Mouse (Mus musculus): ENCODE measurements around the gene Btbd9.

Btbd9 gene

DNA sequence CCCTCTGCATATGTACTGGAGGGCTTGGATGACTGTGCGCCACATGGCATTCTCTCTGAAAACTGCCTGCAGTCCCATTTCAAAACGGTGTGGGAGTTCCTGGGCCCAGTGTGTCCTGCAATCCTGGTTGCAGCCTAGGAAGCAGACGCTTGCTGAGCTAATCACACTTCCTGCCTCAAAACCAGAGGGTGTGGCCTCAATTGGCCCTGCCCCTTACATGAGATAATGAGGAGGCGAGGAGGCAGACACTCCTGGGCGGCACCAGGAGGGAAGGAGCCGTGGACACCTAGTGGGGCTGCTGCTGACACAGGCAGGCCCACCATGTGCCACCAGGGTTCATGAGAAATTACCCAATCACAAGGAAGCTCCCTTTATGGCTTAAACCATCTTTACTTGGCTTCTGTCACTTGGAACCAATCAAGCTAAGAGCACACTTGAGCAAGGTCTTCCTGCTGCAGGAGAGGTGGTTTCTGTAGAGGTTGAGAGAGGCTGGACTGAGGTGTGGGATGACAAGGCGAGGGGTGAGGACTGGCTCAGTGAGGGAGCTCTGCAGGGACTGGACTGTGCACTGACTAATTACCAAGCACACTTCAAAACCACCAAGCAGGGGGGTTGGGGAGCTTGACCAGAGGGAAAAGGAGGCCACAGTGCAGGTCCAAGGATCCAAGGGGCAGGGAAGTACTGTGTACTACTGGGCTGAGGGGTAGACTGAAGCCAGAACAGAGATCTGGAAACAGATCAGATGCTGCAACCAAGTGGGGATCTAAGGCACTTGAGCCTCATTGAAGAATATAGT lies 295.8 kb downstream of the Btbd9 start:
- peak; percentile 49 for DNase-seq (ENCODE audit: low read depth, low spot score)

DNA sequence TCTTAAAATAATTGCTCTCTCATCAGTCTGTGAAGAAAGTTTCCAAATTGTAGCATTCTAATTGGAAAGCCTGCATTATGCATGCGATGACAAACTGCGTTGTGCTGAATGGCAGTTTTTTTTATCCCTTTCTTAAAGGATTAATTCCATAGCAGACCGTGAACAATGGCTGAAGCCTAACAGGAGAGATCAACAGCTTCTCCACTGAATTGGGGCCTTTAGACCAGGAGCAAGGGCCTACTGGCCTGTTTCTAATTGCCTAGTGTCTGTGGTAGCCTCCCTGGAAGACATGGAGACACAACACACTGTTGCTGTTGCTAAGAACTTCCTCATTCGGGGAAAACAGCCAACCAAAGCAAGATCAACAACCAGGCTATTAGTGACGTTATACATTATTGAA lies 296.6 kb downstream of the Btbd9 start:
- DNase-seq (ENCODE audit: low read depth, low spot score): no peak

DNA sequence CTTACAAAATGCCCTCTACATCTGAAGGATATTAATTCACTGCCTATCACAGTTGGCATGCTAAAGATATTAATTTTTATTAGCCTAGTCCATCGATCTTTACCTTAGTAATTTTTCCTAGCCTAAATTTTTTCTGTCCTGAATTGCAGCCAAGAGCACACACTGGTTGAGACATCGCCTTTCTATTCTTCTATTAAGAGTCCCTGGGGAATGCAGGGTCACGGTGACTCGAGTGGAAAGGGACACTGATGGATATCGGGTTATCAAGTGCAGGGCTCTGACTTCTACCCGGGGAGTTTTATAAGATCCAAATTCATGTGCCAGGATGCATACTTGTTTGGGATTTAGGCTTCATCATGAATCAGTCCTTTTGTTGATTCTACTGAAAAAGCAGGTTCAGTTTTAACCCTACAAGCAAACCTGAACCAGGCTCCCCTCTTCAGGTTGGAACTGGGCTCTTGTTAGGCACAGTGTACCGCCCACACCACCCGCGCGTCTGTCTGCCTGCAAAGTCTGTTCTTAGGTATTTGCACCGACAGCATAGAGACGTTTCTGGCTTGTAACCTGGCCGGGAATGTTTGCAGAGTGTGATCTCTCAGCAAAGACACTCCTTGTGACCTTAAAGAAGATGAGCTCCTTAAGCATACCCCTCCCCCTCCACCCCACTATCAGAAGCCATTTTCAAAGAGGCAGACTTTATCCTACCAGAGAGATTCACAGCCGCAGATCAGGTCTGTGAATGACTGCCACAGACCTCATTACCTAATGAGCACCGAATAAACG lies 297.5 kb downstream of the Btbd9 start:
- peak; percentile 33 for DNase-seq (ENCODE audit: low read depth, low spot score)

DNA sequence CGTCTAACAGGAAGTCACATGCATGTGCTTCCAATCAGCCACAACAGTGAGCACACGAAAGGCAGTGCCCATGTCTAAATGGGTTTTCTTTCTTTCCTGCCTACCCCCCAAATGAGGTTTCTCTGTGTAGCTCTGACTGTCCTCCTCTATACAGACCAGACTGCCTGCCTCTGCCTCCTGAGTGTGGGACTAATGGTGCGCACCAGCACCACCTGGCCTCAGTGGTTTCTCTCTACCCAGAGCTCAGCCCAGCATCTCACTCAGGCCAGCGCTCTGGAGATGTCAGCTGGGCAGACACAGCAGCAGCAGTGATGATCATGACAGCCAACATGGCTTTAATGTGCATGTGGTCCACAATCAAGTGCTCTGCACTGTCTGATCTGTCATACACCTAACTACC lies 299.8 kb downstream of the Btbd9 start:
- no peak for DNase-seq (ENCODE audit: low read depth, low spot score)

DNA sequence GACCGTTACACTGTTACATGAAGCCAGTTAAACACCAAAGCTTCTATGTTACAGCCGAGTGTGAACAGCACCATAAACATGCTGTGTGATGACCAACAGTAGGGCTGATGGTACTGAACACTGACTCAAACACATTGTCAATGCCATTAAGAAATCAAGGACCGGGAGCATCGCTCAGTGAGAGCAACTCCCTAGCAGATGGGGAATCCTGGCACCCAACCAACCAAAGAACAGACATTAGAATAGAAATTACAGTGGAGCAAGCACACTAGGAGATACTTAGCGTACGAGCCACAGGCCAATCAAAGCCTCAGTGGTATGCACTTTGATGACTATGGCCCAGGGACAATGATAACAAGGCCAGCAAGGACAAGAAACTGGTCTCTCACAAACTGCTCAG lies 303.5 kb downstream of the Btbd9 start:
- DNase-seq (ENCODE audit: low read depth, low spot score): no peak

DNA sequence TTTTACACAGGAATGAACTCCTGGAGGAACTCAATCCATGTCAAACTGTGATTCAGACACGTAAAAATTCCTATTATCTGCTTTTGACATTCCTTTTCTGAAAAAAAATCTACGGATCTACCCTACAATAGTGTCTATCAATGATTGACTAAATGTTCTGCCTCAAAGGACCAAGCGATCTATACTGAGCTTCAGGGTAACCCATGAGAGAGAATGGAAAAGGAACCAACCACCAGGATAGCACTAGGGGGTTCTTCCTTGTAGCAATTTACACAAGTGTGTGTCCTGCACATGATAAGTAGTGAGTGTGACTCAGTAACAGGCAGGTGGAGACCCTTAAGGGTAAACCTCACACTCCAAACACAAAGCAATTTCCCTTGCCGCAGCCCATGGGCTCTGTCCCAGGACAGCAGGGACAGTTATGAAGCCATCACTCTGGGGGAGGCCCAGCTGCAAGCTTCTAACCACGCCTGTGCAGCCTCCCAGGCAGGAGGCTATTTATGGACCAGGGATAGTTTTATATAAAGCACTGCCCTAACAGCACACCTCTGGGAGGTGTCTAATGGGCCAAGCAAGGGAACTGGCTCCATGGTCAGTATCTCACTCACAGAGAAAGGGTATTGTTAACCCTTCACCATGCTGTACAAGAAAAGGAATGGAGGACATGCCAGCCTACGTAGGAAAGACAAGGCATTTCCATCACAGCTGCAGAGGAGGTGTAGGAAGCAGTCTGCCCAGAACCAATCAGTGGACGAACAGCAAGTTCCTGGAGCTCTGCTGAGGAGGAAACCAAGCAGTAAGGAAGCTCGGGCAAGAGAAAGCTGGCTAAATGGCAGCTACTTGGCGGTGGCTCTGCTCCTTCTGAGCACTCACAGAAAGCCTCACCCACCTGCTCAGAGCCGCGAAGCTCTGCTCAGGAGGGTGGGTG lies 306.9 kb downstream of the Btbd9 start:
- no peak for DNase-seq (ENCODE audit: low read depth, low spot score)

DNA sequence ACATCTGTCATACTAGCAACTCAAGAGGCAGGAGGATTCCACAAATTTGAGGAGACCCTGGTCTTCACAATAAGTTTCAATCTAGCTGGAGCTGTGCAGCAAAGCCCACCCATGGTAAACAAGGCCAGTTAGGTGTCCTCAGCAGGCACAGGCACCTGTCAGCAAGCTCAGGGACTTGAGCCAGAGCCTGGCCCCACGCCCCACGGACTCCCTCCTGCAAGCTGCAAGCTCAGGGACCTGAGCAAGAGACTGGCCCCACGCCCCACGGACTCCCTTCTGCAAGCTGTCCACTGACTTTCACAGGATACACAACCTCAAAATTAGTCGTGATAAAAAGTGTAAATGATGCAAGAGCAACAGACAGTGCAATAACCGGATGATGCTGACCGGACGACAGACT lies 307.8 kb downstream of the Btbd9 start:
- no peak for DNase-seq (ENCODE audit: low read depth, low spot score)

DNA sequence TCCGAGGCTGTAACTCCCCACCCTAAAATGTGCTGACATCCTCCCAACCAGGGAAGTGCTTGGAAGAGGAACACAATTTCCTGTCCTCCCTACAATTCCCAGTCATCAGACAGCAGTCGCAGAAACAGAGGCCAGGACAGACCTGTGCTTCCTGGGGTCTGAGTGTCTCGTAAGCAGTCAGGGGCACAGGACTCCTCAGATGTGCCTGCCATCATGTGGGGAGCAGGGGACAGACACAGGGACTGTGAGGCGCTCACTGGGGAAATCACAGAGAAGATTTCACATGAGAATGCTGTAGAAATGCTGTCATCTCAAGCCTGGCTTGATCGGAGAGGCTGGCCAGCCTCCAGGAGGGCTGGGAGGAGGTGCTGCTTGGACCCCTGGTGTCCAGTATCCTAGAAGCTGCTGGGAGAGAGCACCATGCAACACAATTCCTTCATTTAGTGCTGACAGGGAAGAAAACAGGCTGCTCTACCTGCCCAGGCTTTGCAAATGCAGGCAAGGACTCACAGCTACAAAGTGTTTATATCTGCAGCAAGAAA lies 308.8 kb downstream of the Btbd9 start:
- DNase-seq (ENCODE audit: low read depth, low spot score): no peak

DNA sequence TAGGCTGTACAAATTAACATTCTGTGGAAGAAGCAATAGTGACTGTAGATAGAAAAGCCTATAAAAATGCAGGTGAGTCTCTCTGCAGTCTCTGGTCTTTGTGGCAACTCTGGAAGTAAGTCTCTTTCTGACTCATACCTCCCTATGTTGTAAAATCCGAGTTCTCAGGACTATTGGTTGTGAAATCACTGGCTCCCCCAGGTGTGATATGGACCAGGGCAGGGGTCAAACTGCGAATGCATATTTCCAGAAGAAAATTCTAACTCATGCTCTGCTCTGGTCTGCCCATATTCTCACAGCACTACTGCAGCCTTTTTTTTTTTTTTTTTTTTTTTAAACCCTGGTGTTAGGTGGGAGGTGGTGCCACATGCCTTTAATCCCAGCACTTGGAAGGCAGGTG lies 312.8 kb downstream of the Btbd9 start:
- no peak for DNase-seq (ENCODE audit: low read depth, low spot score)

DNA sequence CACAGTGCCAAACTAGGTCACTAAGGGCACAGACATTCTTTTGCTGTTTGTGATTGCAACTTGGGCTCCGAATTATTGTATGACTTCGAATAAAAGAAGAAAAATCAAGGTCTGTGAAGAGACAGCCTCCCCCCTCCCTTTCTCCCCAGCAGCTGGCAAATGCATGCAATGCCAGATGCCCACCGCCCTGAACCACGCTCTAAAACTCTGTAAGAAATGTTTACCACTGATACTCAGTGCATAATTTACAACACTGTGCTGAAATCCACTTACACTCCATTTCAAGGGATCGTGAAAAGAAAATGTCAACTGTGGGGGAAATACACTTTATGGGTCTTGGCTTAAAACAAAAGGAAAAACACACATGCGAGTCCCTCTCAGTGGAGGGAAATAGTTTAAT lies 313.3 kb downstream of the Btbd9 start:
- DNase-seq (ENCODE audit: low read depth, low spot score): no peak

DNA sequence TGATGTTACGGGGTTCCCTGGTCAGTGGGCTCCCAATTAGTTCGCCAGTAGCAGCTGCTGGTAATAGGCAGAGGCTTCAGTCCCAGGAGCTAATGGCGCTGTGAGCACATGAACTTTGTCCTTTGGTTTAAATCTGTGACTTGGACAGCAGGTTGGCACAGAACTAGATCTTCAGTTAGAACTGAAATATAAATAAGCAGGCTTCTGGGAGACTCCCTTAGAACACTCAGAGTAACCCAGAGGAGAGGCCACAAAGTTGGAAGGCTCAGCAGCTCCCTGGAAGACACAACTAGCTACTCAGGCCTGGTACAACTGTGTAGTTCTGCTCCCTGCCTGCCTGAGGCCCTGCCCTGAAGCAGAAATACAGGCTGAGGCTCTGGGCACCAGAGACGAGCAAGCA lies 313.8 kb downstream of the Btbd9 start:
- no peak for DNase-seq (ENCODE audit: low read depth, low spot score)

DNA sequence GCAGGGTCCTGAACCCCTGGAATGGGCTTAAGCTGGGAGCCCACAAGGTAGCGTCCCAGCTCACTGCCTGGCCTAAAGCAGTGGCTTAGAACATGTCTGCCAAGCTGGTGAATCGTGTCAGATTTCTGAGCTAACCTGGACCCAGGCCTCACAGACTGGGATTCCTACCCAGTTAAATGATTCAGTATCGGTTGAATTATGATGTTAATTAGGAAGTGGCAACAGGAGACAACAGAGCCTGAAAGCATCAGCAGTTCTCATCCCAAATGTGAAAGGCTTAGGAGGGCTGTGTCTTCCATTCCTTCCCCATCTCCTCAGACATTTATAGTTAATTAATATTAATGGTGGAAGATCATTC lies 314.3 kb downstream of the Btbd9 start:
- DNase-seq (ENCODE audit: low read depth, low spot score): peak; percentile 40

DNA sequence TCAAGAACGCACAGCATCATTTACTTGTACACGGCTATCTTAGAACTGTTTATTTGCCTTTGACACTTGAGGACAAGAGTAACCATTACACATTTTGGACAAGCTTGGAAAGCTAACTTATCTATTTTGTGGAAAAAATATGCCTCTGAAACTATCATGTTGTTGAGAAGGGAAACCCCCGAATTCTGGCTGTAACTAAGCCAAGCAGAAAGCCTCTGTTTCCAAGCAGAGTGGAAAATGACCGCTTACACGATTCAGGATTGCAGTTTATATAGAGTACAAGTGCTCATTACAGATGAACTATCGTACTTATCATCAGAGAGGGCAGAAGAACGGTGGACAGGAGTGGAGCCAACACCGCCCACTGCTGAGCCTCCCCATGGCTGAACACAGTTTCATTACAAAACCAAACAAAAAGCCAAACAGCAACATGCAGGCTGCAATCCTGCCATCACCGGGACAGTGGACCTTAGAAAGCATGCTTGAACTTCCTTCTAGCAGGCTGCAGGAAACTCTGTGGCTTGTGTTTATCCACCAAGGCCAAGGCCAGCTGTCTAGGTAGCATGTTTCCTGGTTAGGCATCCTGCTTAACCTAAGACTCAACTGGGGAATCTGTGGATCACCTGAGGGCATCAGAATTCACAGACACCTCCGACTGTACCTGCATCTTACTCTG lies 314.8 kb downstream of the Btbd9 start:
- DNase-seq (ENCODE audit: low read depth, low spot score): no peak

DNA sequence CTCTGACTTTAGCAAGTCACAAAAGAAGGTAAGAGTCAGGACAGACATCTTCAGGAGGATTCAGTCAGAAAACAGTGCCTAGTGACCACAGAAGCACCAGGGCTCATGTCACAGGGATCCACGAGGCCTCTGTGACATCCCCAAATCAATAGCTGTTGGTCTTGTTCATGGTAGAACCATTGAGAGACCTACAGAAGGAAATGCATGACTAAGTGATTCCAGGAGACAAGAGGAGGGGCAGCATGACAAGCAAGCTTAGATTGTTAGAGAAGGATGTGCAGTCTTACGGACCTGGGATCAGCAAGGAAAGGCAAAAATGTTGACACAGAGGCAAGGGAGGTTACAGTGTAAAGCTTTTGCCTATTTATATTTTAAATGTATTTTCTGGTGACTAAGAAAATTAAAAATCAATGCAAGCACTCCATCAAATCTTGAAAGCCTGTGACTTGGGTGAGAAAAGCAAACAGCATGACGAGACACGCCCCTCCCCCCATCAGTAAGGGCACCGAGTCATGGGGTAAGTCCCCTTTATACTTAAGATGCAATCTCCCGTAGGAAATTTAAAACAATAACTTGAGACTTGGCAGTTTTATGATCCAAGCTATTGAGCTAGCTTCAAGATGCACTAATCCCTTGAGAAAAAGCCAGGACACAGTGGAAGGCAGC lies 315.5 kb downstream of the Btbd9 start:
- no peak for DNase-seq (ENCODE audit: low read depth, low spot score)

DNA sequence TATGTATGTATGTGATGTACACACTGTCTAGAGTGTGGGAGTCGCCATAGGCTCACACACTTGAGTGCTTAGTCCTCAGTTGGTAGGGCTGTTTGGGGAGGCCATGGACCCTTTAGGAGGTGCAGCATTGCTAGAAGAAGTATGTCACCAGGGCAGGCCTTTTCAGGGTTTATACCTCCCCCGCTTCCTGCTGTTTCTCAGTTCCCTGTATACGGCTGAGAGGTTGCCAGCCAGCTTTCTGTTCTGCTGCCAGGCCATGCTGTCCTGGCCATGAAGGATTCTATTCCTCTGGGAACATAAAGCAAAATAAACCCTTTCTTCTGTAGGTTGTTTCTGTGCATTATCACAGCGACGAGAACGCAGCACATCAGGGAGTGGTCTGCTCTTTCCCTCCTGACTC lies 316.4 kb downstream of the Btbd9 start:
- DNase-seq (ENCODE audit: low read depth, low spot score): no peak

DNA sequence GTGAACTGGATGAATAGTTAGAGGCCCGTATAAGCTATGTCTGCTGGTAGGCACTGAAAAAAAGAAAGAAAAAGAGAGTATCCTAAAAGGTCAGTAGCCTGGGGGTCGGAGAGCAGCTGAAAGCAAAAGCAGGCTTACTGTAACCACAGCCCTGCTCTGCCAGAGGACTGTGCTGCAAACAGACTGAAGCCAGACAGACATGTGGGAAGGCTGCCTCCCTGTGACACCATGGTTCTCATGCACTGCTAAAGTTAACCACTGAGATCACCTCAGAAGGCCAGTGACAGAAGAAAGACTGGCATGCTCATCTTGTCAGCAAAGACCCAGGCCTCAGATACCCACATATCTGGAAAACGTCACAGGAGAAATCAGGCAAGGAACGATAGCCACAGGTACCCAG lies 317.8 kb downstream of the Btbd9 start:
- no peak for DNase-seq (ENCODE audit: low read depth, low spot score)

DNA sequence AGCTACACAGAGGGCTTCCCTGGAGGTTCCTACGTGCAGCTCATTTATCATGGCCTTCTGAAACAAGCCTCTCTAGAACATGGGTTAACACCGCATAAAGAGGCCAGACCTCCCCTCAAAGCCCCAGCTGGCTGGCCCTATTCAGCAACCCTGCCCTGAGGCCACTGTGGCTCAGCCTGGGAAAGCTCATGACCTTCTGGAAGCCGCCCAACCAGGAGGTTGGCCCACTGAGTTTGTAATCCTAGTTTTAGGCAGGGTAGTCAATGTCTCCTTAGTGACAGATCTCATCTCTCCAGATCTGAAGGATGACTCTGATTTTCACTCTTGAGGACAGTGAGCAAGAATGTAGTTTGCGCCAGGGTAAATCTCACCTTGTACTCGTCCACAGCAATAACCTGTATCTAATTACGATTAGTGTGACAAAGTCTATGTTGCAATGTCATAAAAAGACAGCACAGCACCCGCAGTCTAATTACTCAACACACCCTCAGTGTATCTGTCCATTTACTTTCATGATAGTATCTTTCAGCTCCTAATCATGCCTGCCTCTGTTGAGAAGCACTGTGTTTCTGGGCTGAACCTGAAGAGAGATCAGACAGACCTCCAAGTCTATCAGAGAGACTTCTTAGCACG lies 320.2 kb downstream of the Btbd9 start:
- no peak for DNase-seq (ENCODE audit: low read depth, low spot score)

DNA sequence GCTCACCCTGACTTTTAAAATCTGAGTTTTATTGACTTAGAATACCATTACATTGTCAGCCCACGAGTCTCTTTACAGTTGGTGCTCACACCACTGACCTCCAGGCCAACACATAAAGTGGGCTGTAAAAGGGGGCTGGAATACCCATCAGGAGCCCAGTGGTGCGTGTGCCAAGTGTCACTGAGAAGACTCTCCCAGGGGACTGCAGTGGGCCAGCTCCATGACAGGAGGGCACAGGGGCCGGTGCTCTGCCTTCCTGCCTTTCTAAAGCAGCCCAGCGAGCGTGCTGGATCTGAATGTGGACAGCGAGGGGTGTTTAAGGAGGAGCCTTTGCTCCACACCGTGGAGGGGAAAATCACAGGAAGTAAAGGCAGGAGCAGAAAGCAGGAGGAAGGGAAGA lies 322.4 kb downstream of the Btbd9 start:
- DNase-seq (ENCODE audit: low read depth, low spot score): no peak

DNA sequence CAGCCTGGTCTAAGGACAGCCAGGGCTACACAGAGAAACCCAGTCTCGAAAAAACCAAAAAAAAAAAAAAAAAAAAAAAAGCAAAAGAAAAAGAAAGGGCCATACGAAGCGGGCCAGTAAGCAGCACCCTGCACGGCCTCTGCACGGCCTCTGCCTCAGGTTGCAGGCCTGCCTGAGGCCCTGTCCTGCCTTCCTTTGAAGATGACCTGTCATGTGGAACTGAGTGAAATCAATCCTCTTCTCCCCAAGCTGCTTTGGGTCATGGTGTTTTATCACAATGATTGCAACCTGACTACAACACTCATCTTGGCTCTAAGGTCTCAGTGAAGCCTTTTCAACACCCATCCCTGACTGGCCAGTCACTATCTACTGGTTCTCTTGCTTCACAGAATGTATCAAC lies 323.3 kb downstream of the Btbd9 start:
- DNase-seq (ENCODE audit: low read depth, low spot score): no peak

DNA sequence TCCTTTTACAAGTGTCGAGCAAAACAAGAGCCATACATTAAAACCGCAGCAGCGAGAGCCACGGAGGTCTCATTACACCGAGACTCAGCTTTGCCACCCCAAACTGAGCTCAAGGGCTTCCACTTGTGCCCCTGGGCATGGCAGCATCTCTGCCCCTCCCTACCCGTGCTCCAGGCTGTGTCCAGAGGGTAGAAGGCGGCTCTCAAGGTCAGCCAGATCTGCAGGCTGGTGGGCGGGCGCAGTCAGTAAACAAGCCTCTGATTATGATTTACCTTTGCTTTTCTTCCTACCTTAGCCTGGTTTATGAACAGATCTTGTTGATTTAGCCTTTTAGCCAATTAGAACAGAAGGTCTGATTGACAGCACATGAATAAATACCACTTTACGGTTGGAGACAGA lies 331.0 kb downstream of the Btbd9 start:
- no peak for DNase-seq (ENCODE audit: low read depth, low spot score)
